Mouse (Mus musculus): ENCODE results near the gene Mcmbp.
A peak's percentile ranks its signal among the peaks of the same experiment; 100 is the strongest.

Gene Mcmbp

GRCm38 (mm10) chr7:128740334-128740733, at the start of gene Mcmbp:
Mcmbp (minus strand) TSS chr7:128740495.
- DNase-seq (ENCODE audit: low spot score): peak; percentile 97

GRCm38 (mm10) chr7:128790045-128790444, 49.8 kb upstream of the Mcmbp start:
- DNase-seq (ENCODE audit: low spot score): no peak

- no peak for DNase-seq (ENCODE audit: low spot score)
Measured at GRCm38 (mm10) chr7:128781846-128782245, 41.6 kb upstream of the Mcmbp start.

GRCm38 (mm10) chr7:128779305-128779704, 39.0 kb upstream of the Mcmbp start:
- peak; percentile 87 for DNase-seq (ENCODE audit: low spot score)

- no peak for DNase-seq (ENCODE audit: low spot score)
Measured at GRCm38 (mm10) chr7:128777201-128777600, 36.9 kb upstream of the Mcmbp start.

GRCm38 (mm10) chr7:128766696-128767095, 26.4 kb upstream of the Mcmbp start:
- DNase-seq (ENCODE audit: low spot score): no peak

GRCm38 (mm10) chr7:128758948-128759347, 18.7 kb upstream of the Mcmbp start:
- DNase-seq (ENCODE audit: low spot score): no peak

- no peak for DNase-seq (ENCODE audit: low spot score)
Measured at GRCm38 (mm10) chr7:128755396-128755795, 15.1 kb upstream of the Mcmbp start.

GRCm38 (mm10) chr7:128752012-128752411, 11.7 kb upstream of the Mcmbp start:
- no peak for DNase-seq (ENCODE audit: low spot score)

- DNase-seq (ENCODE audit: low spot score): no peak
Measured at GRCm38 (mm10) chr7:128750296-128750695, 10.0 kb upstream of the Mcmbp start.

- peak; percentile 16 for DNase-seq (ENCODE audit: low spot score)
Measured at GRCm38 (mm10) chr7:128748758-128749157, 8.5 kb upstream of the Mcmbp start.

GRCm38 (mm10) chr7:128746151-128746550, 5.9 kb upstream of the Mcmbp start:
- DNase-seq (ENCODE audit: low spot score): no peak

- peak; percentile 100 for DNase-seq (ENCODE audit: low spot score)
Measured at GRCm38 (mm10) chr7:128744684-128745485, 4.6 kb upstream of the Mcmbp start, which contains the start of gene Sec23ip. Sec23ip (plus strand) TSS chr7:128744943.

GRCm38 (mm10) chr7:128743898-128744297, 3.6 kb upstream of the Mcmbp start:
- no peak for DNase-seq (ENCODE audit: low spot score)

GRCm38 (mm10) chr7:128739462-128740277, 625 bp downstream of the Mcmbp start:
- peak; percentile 40 for DNase-seq (ENCODE audit: low spot score)

- DNase-seq (ENCODE audit: low spot score): peak; percentile 14
Measured at GRCm38 (mm10) chr7:128739116-128739461, 1.2 kb downstream of the Mcmbp start.

GRCm38 (mm10) chr7:128738041-128738440, 2.3 kb downstream of the Mcmbp start:
- DNase-seq (ENCODE audit: low spot score): no peak

GRCm38 (mm10) chr7:128731585-128731984, 8.7 kb downstream of the Mcmbp start:
- DNase-seq (ENCODE audit: low spot score): no peak

- no peak for DNase-seq (ENCODE audit: low spot score)
Measured at GRCm38 (mm10) chr7:128728738-128729137, 11.6 kb downstream of the Mcmbp start.

GRCm38 (mm10) chr7:128727701-128728100, 12.6 kb downstream of the Mcmbp start:
- DNase-seq (ENCODE audit: low spot score): no peak

- DNase-seq (ENCODE audit: low spot score): no peak
Measured at GRCm38 (mm10) chr7:128726999-128727398, 13.3 kb downstream of the Mcmbp start.

- no peak for DNase-seq (ENCODE audit: low spot score)
Measured at GRCm38 (mm10) chr7:128725189-128725588, 15.1 kb downstream of the Mcmbp start.

GRCm38 (mm10) chr7:128724761-128725160, 15.5 kb downstream of the Mcmbp start:
- DNase-seq (ENCODE audit: low spot score): peak; percentile 82
